Mouse (Mus musculus) brain, embryonic 14.5 days (tissue): Measurements from ENCODE around the gene Ptgs1. TPM values are rescaled to one million over a fixed set of nuclear protein-coding genes. Genes with fewer than 3 reads are reported as not detected.

Source experiments
- DNase-seq: peaks from one replicate; pipeline ENCODE4 v3.0.0-alpha.2; 2011; ENCODE audit warnings: low read depth
- CTCF ChIP-seq: fragments of 200-500 bp; IDR thresholded peaks from 2 replicates; pipeline ENCODE4 v1.5.1; 2012; ENCODE audit warnings: inconsistent platforms, mild to moderate bottlenecking, moderate library complexity, borderline replicate concordance; ENCODE audit not compliant: insufficient read depth, insufficient read length; ENCODE audit errors: extremely low read depth
- POLR2A ChIP-seq: fragments of 200-500 bp; IDR thresholded peaks from 2 replicates; pipeline ENCODE4 v1.6.1; 2012; ENCODE audit warnings: mild to moderate bottlenecking, inconsistent platforms, borderline replicate concordance; ENCODE audit not compliant: poor library complexity, insufficient read depth, insufficient read length, severe bottlenecking; ENCODE audit errors: extremely low read depth
- polyA plus RNA-seq: library from polyadenylated mRNA; depleted of rRNA; stranded (reverse); fragments of >200 nt; gene quantifications from 2 replicates; pipeline ENCODE4 v1.2.3, GENCODE M21; 2012

Gene Ptgs1
- polyA plus RNA-seq, 1 experiment: 3.0 TPM

DNA sequence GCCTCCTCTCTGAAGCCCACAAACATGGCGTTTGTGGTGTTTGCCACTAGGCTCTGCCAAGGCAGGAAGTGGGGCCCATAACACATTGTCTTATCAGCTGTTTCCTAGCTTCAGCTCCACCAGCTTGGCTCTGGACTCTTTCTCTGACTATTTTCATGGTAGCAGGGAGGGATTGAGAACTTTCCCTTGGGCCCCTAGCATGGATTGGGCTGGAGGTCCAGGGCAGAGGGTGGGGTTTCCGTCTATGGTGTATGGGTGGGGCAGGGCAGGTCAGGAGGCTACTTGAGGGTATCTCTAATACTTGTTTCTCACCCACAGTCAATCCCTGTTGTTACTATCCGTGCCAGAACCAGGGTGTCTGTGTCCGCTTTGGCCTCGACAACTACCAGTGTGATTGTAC lies 6.7 kb downstream of the Ptgs1 start:
- TF ChIP-seq POLR2A: no peak
- TF ChIP-seq CTCF: no peak
- no peak for DNase-seq

- no peak for TF ChIP-seq POLR2A
- no peak for TF ChIP-seq CTCF
- DNase-seq: no peak
Observed at GRCm38 (mm10) chr2:36237557-36237956, 7.3 kb downstream of the Ptgs1 start.

DNA sequence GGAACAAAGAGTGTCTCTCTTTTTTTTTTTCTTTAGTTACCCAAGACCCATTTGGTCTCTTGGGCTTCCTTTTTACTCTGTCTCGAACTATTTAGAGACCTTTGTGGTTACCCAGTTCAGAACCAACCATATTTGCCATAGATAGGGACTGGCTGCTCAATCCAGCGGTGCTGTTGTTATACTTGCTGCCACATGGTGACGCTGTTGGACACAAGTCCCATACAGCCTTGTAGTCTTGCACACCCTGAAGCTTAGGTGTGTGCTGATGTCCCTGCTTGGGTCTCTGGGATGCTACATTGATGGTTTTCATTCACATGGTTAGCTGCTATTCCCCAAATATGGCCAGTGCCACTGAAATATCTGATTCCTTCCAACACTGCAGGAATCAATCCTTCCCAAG lies 8.2 kb downstream of the Ptgs1 start:
- no peak for DNase-seq
- TF ChIP-seq POLR2A: no peak
- no peak for TF ChIP-seq CTCF

- TF ChIP-seq POLR2A: no peak
- TF ChIP-seq CTCF: no peak
- DNase-seq: no peak
Observed at GRCm38 (mm10) chr2:36238951-36239350, 8.7 kb downstream of the Ptgs1 start.

DNA sequence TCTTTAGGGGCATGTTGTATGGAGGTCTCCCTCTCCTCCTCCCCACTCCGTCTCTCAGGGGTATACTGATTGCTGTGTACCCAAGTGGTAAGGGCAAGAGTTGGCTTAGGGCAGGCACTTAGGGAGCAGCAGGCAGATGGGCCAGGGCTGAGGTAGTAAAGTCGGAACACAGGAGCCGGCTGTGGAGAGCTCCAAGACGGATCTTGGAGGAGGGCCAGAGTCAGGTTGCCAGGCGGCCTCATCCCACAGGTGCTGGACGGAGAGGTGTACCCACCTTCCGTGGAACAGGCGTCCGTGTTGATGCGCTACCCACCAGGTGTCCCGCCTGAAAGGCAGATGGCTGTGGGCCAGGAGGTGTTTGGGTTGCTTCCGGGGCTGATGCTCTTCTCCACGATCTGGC lies 12.3 kb downstream of the Ptgs1 start:
- DNase-seq: no peak
- TF ChIP-seq POLR2A (no peak), CTCF (no peak)

DNA sequence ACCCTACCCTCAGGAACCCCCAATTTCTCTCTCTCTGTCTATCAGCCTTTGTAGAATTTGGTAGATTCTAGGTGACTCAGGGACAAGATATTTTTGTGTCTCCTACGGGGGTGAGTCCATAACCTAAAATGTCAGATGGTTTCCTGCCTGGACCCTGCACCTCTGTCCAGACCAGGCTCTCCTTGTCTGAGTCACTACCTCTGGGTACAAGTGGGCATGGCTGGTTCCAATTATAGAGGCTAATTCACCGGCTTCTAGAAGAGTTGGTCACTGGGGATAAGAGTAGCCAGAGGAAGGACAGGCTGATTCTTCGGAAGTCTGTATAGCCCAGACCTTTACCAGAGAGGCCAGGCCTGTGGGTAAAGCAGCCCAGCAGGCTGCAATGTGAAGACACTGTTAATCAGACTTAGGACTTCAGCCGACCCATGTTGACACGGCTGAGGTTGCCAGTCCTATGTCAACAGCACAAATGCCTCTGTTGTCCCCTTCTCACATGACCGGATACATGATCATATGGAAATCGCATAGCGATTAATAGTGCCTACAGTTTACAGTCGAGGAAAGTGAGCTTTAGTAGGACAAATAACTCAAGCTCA lies 13.2 kb downstream of the Ptgs1 start:
- no peak for DNase-seq
- TF ChIP-seq CTCF (no peak), POLR2A (no peak)

- peak; percentile 31 for DNase-seq
- no peak for TF ChIP-seq CTCF
- TF ChIP-seq POLR2A: no peak
Observed at GRCm38 (mm10) chr2:36243892-36244309, 13.7 kb downstream of the Ptgs1 start.

DNA sequence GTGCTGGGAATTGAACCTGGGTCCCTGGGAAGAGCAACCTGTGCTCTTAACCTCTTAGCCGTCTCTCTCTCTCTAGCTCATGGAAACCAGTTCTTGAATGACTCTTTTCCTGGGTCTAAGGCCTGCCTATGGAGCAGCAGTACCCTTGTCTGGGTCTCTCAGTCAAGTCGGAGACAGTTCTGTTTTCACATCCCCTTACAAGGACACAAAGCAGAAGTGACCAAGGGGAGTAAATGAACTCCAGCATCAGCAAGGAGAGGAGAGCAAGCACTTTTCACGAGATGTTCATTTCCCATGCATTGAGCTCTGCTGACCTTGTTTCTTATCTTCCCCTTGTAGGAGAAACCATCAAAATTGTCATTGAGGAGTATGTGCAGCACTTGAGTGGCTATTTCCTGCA lies 14.5 kb downstream of the Ptgs1 start:
- no peak for TF ChIP-seq CTCF
- TF ChIP-seq POLR2A: no peak
- DNase-seq: no peak

DNA sequence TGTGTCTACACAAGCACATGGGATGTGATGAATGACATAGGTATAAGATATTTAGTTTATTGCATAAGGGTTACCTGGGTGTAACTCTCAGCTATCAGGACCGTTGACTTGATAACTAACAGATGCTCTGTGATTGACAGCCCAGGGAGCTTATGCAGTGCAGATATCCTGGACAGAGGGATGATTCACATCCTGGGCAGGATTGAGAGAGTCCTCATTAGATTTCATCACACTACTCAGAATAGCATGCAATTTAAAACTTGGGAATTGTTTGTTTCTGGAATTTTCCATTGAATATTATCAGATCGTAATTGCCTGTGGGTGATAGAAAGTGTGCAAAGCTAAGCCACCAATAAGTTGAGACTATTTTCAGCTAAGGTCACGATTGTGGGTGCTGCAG lies 17.7 kb downstream of the Ptgs1 start:
- no peak for TF ChIP-seq POLR2A
- TF ChIP-seq CTCF: no peak
- DNase-seq: no peak

GRCm38 (mm10) chr2:36251156-36251555 lies 20.9 kb downstream of the Ptgs1 start:
- TF ChIP-seq CTCF (no peak), POLR2A (no peak)
- DNase-seq: no peak

DNA sequence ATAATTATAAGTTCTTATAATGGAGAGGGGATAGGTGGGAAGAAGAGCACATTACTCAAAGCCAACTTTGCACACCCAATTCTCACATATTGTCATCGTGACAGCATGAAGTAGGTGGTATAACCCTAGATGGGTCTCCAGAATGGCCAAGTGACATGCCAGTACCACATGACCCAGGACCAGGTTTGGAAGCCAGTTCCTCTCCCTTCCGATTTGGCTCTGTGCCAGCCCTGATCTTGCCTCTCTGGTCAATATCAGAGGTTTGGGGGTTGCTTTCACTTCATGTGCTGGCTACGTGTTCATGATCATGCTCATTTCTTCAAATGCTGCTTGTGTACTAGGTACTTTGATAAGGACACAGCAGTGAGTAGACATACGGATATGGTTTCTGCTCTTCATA lies 22.3 kb downstream of the Ptgs1 start:
- TF ChIP-seq POLR2A: no peak
- TF ChIP-seq CTCF: no peak

DNA sequence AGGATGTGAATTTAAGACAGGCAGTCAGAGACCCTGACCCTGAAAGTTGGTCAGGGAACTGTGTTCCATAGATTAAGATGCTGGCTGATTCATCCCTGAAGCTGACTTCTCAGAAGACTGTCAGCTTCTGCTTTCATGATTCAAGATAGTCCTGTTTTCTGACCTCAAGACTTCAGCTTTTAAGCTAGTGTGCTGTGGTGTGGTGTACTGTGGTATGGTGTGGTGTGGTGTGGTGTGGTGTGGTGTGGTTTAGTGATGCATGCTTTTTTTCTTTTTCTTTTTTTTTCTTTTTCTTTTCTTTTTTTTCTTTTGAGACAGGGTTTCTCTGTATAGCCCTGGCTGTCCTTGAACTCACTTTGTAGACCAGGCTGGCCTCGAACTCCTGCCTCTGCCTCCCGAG lies 24.2 kb downstream of the Ptgs1 start:
- TF ChIP-seq POLR2A (no peak), CTCF (no peak)
- no peak for DNase-seq

More for the DNA sequence above, 22.3 kb downstream of the Ptgs1 start:
- no peak for DNase-seq
